Mouse (Mus musculus): ENCODE measurements around the gene Mapk8ip2. TPM values are rescaled to one million over a fixed set of nuclear protein-coding genes. Genes with fewer than 3 reads are reported as not detected.

Gene Mapk8ip2
- total RNA-seq, 2 experiments from 2014 or later = 228 to 240 TPM

Other genes with a start within 250 kb of the Mapk8ip2 start
- 100 to 1,000 TPM; 155 to 157 TPM for gene Ppp6r2, start 242.4 kb upstream of the Mapk8ip2 start, total RNA-seq (2021)
- gene Sbf1, start 138.6 kb upstream of the Mapk8ip2 start, total RNA-seq (2021) = 100 to 1,000 TPM; 204 to 220 TPM
- not detected for gene Adm2, start 131.2 kb upstream of the Mapk8ip2 start, total RNA-seq (2021)
- not detected for gene Miox, start 119.5 kb upstream of the Mapk8ip2 start, total RNA-seq (2021)
- 10 to 100 TPM; 17.8 to 21.2 TPM for gene Lmf2, start 98.3 kb upstream of the Mapk8ip2 start, total RNA-seq (2021)
- gene Ncaph2, start 98.2 kb upstream of the Mapk8ip2 start, total RNA-seq (2021) = 100 to 1,000 TPM; 111 to 119 TPM
- gene Sco2, start 80.1 kb upstream of the Mapk8ip2 start, total RNA-seq (2021) = 10 to 100 TPM; 27.7 to 28.6 TPM
- gene Tymp, start 76.9 kb upstream of the Mapk8ip2 start, total RNA-seq (2021) = 1 to 10 TPM; 1.5 TPM
- gene Odf3b, start 74.6 kb upstream of the Mapk8ip2 start, total RNA-seq (2021) = 1 to 10 TPM; 2.0 to 2.1 TPM
- 1 to 10 TPM in 1 of 2 experiments, under 1 TPM in 1; 0.82 to 1.0 TPM for gene Klhdc7b, start 69.0 kb upstream of the Mapk8ip2 start, total RNA-seq (2021)
- gene Syce3, start 43.4 kb upstream of the Mapk8ip2 start, total RNA-seq (2021) = not detected
- 1 to 10 TPM; 1.9 to 2.3 TPM for gene Cpt1b, start 28.1 kb upstream of the Mapk8ip2 start, total RNA-seq (2021)
- gene C730034F03Rik, start 24.3 kb upstream of the Mapk8ip2 start, total RNA-seq (2021) = 1 to 10 TPM; 1.6 to 2.0 TPM
- under 1 TPM in 1 of 2 experiments, not detected in 1; 0.09 TPM for gene Gm44502, start 24.2 kb upstream of the Mapk8ip2 start, total RNA-seq (2021)
- 10 to 100 TPM; 42.7 to 45.2 TPM for gene Chkb, start 24.0 kb upstream of the Mapk8ip2 start, total RNA-seq (2021)
- 10 to 100 TPM; 30.6 to 31.7 TPM for gene Arsa, start 23.5 kb downstream of the Mapk8ip2 start, total RNA-seq (2021)
- gene Shank3, start 45.7 kb downstream of the Mapk8ip2 start, total RNA-seq (2021) = 100 to 1,000 TPM; 220 TPM
- under 1 TPM; 0.79 to 0.89 TPM for gene Acr, start 114.4 kb downstream of the Mapk8ip2 start, total RNA-seq (2021)
- gene Rabl2, start 138.0 kb downstream of the Mapk8ip2 start, total RNA-seq (2021) = 10 to 100 TPM; 32.6 to 40.3 TPM

All from left cerebral cortex, adult 18-20 months (tissue).